Mouse (Mus musculus) CD4-positive, CD25-positive, alpha-beta regulatory T cell, adult 4 months (primary cell): ENCODE data around the gene Ryr3. TPM values are rescaled to one million over a fixed set of nuclear protein-coding genes. Genes with fewer than 3 reads are reported as not detected.

Experiments
- ATAC-seq: one replicate; pipeline ENCODE4 v1.8.0; 2017
- polyA plus RNA-seq, 2 experiments: library from polyadenylated mRNA; unstranded; fragments of 100-300 nt; shearing (Covaris generic); gene quantifications; one replicate each; pipeline ENCODE4 v1.2.1; 2017

The Ryr3 gene
- polyA plus RNA-seq, 2 experiments from 2014 or later = 1.9 to 2.2 TPM

- no peak for ATAC-seq
Observed at GRCm38 (mm10) chr2:112909142-112909541, 307.8 kb downstream of the Ryr3 start.

- ATAC-seq = no peak
Observed at GRCm38 (mm10) chr2:112900747-112901146, 316.1 kb downstream of the Ryr3 start.

- ATAC-seq = no peak
Observed at GRCm38 (mm10) chr2:112884456-112885114, 332.3 kb downstream of the Ryr3 start.

- ATAC-seq = no peak
Observed at GRCm38 (mm10) chr2:112881805-112882204, 335.1 kb downstream of the Ryr3 start.

- ATAC-seq = no peak
Observed at GRCm38 (mm10) chr2:112881376-112881775, 335.5 kb downstream of the Ryr3 start.

- no peak for ATAC-seq
Observed at GRCm38 (mm10) chr2:112877404-112877803, 339.5 kb downstream of the Ryr3 start.

- ATAC-seq = no peak
Observed at GRCm38 (mm10) chr2:112866043-112866551, 350.8 kb downstream of the Ryr3 start.

- no peak for ATAC-seq
Observed at GRCm38 (mm10) chr2:112861792-112862191, 355.1 kb downstream of the Ryr3 start.

- ATAC-seq = no peak
Observed at GRCm38 (mm10) chr2:112845583-112846512, 371.0 kb downstream of the Ryr3 start.

- no peak for ATAC-seq
Observed at GRCm38 (mm10) chr2:112842877-112843276, 374.0 kb downstream of the Ryr3 start.

- no peak for ATAC-seq
Observed at GRCm38 (mm10) chr2:112831423-112832305, 385.2 kb downstream of the Ryr3 start.

GRCm38 (mm10) chr2:112826571-112826970 lies 390.3 kb downstream of the Ryr3 start:
- ATAC-seq = no peak

- ATAC-seq = no peak
Observed at GRCm38 (mm10) chr2:112822721-112823120, 394.2 kb downstream of the Ryr3 start.

- ATAC-seq = no peak
Observed at GRCm38 (mm10) chr2:112819059-112819458, 397.8 kb downstream of the Ryr3 start.

GRCm38 (mm10) chr2:112816976-112817375 lies 399.9 kb downstream of the Ryr3 start:
- no peak for ATAC-seq

GRCm38 (mm10) chr2:112815960-112816359 lies 400.9 kb downstream of the Ryr3 start:
- ATAC-seq = no peak

- ATAC-seq = no peak
Observed at GRCm38 (mm10) chr2:112812637-112813402, 404.1 kb downstream of the Ryr3 start.

- ATAC-seq = no peak
Observed at GRCm38 (mm10) chr2:112806015-112806414, 410.9 kb downstream of the Ryr3 start.

GRCm38 (mm10) chr2:112799995-112800353 lies 416.9 kb downstream of the Ryr3 start:
- ATAC-seq = peak; percentile 71

GRCm38 (mm10) chr2:112799351-112799994 lies 417.4 kb downstream of the Ryr3 start:
- no peak for ATAC-seq

GRCm38 (mm10) chr2:112781631-112782030 lies 435.3 kb downstream of the Ryr3 start:
- no peak for ATAC-seq
